Mouse (Mus musculus): ENCODE data around the gene Pcsk2.

Gene Pcsk2

DNA sequence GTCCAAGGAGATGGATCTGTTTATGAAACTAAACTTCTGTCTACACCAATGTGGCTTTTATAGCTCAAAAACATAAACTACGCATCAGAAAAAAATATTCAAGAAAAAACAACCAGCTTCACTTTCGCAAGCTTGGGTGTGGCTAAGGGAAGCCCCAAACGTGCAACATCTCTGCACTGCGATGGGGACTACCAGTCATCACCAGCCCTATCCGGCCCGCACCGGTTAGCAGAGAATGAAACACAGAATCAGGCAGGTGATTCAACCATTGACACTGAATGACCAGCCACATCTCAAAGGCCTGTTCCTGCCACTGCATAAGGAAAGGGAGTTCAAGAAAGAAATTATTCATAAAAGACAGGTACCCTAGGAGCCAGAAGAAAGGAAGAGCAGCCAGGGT is 289.9 kb downstream of the Pcsk2 start:
- in situ Hi-C loops (cut with MboI, MseI), result loop anchor here (10.0 kb wide), 2 partner anchors 369 to 389 kb away; no protein-coding TSS in a partner anchor

DNA sequence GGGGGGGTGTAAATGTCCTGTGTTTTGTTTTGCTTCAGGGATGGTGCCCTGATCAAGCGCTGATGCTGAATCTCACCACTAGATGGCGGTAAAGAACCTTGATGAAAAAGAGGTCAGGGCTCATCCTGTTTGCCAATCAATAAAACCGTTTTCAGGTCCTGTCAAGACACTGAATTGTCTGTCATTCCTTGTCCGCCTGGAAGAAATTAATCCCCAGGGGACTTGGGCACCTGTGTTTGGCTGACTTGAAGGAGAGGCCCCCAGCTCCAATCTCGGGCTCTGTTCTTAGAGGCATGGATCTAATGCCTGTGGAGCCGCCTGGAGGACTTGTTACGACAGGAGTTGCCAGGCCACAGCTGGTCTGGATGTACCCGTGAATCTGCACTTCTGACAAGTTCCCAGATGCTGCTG is 291.3 kb downstream of the Pcsk2 start:
- in situ Hi-C loops (cut with MboI, MseI), result loop anchor here (10.0 kb wide), 2 partner anchors 368 to 388 kb away; no protein-coding TSS in a partner anchor

DNA sequence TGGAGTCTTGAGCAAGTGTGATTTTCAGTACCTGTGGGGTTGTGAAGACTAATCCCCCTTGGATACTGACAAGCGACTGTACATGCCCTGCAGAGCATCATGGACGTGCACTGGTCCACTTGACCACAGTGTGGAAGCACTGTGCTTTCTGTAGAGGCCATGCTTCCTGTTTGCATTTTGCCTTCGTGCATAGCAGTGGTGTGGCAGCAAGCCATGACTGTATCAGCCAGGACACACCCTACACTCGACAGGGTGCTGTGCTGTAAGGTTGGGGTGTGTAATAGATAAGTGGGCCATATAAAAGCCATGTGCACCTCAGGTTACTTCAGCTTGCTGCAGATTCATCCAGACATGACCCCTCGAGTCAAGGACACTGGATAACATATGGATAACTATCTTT is 292.7 kb downstream of the Pcsk2 start:
- in situ Hi-C loops (cut with MboI, MseI), result loop anchor here (10.0 kb wide), 2 partner anchors 366 to 386 kb away; no protein-coding TSS in a partner anchor

DNA sequence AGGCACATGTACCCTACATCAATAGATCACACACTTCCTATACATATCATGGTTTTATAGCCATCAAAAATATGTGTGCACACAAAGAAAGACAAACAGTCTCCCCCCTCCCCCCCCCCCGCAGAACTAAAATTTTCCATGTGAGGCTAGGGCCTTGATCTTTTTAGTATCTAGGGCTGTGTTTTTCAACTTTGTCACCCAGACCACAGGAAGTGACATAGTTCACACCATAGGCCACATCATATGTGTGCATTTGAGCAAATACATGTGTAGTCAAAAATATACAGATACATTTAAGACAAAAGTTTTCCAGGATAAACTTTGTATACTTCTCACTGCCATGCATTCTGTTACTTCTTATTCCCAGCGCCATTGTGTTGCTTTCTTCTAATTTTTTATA is 293.5 kb downstream of the Pcsk2 start:
- in situ Hi-C loops (cut with MboI, MseI), result loop anchor here (10.0 kb wide), 2 partner anchors 365 to 385 kb away; no protein-coding TSS in a partner anchor

DNA sequence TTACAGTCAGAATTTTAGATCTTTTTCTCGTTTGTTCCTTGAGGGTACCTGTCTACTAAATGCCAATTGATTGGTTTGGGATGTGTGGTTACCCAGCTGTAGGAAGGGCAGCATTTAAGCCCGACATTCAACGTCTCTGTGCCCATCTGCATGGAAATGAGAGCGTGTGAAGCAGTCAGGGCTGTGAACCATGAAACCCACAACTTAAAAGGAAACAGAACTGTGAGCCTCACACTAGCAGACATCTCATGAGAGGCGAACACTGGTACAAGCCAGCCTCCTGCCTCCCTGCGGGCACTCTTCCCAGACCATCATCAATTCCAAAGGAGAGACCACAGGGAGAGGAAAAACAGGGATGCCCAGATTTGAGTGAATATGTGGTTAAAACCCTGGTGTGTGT is 294.9 kb downstream of the Pcsk2 start:
- in situ Hi-C loops (cut with MboI, MseI), result no loop called here

DNA sequence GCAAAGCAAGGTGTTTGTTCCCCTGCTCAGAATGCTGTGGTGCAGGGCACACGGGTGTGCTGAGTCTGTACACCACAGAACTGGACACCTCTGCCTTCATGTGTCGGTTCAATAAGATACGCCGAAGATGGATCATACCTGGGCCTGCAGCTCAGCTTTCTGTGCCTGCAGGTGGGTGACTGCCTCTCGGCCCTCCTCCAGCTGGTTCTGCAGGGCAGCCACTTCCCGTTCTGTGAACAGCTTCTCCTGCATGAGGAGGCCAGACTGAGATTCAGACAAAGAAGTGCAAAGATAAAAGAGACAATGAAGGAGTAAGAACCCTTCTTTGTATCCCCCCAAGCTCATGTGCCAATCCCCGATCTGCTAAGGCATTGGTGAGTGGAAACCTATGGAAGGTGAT is 295.6 kb downstream of the Pcsk2 start:
- in situ Hi-C loops (cut with MboI, MseI), result no loop called here

DNA sequence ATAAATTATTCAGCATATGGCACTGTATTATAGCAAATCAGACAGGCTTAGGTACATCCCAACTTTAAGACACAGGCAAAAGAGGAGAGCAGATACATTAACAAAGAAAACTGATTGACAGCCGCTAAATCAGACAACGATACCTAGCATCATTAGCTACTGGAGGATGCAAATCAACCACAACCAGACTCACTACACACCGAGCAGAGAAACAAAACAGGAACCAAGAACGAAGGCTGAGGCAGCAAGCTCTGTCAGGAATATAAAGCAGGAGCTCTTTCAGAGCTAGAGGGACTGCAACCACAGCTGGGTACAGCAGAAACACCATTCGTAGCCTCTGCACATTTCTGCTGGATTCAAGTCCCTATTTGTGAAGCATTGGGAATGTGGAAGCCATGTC is 298.8 kb downstream of the Pcsk2 start:
- in situ Hi-C loops (cut with MboI, MseI), result loop anchor here in 1 of 2 experiments (5.0 kb wide), 1 partner anchor 68 kb away; no protein-coding TSS in a partner anchor

DNA sequence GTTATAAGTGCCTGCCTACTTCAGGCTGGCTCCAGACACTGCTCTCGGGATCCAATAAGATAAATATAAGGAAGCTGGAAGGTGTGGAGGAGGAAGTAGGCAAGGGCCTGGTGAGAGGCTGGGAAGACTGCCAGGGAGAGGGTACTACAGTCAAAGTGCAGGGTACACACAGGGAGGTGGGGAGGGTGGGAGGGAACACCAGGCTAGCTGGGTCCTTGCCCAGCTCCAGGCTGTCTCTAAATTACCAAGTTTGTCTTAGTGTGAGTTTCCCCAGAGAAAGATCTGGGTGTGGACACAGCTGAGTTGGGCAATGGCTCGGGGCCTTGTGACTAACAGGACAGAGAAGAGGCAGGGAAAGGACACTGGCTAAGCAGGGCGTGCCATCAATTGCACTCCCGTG is 300.8 kb downstream of the Pcsk2 start:
- in situ Hi-C loops (cut with MboI, MseI), result loop anchor here in 1 of 2 experiments (5.0 kb wide), 1 partner anchor 66 kb away; no protein-coding TSS in a partner anchor

DNA sequence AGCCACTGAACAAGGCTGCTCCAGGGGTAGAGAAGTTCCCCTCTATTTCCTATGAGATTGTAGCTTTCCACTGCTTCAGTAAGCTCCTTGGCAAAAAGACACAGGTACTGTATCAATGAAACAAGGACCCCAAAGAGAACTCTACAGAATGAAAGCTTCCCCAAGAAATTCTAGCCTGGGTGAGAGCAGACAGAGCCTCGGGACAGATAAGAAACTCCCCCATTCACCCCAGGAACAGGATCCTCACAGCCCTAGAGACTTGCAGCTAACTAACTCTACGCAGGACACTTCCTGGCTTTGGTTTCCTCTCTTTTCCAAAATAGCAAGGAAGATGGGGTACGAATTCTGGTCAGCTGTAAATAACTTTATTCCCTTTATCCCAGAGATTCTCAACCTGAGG is 301.3 kb downstream of the Pcsk2 start:
- in situ Hi-C loops (cut with MboI, MseI), result loop anchor here in 1 of 2 experiments (5.0 kb wide), 1 partner anchor 65 kb away; no protein-coding TSS in a partner anchor

DNA sequence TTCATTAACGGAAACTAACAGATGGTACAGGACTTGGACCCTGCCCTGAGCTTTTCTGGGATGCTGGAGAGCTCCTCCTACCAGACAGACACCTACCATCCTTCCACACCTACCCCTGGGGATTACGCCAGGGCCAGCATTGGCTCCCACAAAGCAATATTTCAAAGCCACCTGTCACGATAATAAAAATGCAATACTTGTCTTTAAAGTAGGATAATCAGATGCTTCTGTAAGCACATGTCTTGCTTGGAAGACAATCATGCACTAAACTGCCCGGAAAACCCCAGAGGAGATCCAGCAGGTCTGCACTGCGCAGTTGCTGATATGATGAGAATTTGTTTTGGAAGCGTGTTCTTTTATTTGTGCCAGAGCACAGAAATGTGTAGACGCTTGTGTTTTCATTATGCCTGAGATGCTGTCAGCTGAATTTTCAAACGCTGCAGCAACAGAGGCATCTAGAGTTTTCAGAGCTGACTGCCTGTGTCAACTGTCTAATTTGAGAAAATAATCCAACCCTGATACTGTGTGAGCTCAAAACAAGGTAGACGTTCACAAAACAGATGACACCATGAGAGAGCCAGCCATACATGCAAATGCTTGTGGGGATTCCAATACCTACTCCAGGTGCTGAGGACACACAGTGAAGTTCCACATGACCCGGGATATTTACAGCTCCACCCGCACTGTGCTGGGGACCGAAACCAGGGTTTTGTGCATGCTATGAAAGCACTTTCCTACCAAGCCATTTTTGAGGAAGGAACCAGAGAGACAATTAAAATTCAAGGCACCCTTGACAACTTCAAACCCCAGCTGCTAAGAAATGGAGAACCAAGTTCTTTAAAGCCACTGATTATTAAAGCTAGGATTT is 305.6 kb downstream of the Pcsk2 start:
- in situ Hi-C loops (cut with MboI, MseI), result no loop called here

DNA sequence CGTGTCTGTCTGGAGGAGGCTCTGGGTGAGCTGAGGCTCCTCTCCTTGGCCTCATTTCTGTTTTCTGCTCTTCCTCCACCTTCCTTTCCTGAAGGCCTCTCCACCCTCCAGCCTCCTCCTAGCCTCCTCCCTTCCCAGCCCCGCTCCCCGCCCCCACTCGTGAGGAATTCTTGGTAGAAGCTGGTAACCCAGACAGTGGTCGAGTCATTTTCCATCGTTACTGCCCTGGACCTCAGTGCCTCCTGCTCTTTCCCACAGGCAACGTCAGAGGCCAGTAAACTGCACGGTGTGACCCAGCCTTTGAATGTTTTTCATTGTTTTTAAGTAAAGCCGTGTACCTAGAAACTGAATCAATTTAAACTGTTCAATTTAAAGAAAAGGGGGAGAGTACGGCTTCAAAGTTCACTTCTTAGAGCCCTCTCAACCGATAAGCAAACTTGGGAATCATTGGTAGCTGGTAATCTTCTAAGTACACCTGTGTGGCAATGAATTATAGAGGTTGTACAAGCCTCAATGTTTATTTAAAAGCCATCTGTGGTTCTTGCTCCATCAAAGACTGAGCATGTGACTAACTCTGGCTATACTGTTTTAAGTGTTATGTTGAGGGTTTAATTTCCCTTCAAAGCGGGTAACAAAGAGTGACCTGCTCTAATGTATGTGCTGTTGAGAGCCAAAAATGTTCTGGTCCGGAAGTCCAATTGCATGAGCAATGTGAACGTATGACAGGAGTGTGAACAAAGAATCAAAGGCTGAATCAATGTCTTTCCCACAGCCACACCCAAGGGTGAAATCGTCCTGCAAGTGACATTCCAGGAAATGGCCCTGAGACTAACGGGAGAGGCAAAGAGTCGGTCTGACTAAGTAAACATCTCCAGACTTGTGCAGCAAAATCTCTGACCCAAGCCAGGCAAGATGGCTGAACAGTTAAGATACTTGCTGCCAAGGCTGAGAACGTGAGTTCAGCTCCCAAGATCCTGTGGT is 306.6 kb downstream of the Pcsk2 start:
- in situ Hi-C loops (cut with MboI, MseI), result no loop called here

DNA sequence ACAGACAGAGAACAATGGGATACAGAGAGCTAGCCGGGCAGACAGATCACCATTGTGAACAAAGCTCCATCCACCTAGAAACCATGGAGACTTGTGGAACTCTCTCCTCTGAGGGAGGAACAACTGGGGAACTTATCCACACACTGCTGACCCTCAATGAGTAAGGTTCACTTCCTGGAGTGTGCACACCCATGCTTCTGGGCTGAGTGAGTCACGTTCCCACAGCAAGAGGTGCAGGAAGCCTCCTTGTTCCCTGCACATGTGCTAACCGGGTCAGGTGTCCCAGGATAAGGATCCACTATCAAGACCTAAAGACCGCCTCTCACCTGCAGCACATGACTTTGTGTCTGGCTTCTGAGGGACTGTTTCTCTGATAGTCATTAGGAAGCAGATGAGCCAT is 307.5 kb downstream of the Pcsk2 start:
- in situ Hi-C loops (cut with MboI, MseI), result no loop called here

DNA sequence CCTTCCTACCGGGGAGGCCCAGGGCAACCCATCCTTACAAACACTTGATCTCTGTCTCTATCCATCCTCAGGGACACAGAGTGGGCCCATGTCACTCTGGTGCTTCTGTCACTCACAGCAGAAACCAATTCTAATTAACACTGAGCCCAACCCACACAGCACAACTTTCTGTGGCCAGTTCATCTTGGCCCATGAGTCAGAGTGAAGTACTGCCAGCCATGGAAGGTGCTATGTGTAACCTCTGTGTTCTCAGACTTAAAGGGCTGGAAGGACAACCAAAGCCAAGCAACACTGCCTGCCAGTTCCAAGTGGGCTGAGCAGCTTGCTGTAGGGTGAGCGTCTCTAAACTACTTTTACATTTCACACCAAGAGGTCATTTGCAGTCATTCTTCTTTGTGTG is 313.2 kb downstream of the Pcsk2 start:
- in situ Hi-C loops (cut with MboI, MseI), result no loop called here

DNA sequence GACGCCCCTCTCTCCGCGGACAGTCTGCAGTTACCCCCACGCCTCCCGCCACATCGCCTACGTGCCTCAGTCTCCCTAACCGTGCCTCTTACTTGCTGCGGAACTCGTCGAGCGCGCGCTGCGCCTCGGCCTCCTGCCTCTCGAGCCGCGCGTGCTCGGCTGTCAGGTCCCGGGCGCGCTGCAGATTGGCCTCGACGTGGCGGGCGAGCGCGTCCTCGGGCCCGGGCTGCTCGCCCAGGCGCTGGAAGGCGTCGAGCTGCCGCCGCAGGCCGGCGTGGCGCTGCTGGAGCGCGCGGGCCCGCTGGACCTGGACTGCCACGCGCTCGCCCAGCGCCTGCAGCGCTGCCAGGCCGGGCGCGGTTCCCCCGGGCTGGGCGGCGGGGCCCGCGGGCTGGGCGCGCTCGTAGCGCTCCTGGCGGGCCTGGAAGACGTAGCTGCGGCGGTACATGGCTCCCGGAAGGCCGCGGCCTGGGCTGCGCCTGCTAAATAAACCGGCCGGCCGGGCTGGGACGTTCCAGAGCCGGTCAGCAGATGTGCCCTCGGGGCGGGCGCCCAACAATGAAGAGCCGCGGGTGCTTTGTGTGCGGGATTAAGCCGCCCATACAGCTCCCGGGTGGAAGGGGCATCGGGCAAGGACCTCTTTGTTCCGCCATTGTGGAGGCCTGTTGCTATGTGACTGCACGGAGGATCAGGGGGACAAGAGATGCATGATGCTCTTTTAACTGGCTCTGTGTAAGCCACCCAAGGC is 316.7 kb downstream of the Pcsk2 start, which contains the start of gene Bfsp1:
Gene Bfsp1 (minus strand): TSS at position 690 of the 748 bp plus-strand sequence.
- in situ Hi-C loops (cut with MboI, MseI), result no loop called here

DNA sequence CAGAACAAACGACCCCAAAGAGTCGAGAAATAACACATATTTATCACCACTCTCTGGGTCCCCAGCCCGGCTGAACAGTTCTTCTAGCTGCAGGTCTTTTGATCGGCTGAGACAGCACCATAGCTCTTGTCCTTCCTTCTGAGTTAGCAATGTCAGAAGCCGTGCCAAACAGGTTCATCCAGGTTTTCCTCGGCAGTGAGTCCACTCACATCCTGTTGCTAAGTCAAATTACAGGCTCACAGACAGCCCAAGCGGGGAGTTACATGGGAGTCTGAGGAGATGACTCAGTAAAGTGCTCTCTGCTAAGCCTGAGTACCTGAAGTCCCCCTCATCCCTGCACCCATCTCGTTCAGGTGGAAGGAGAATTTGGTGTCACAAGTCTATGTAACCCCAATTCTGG is 318.6 kb downstream of the Pcsk2 start:
- in situ Hi-C loops (cut with MboI, MseI), result no loop called here

Data from T-helper 17 cell (primary cell).